Mouse (Mus musculus) cortical plate, adult 2 months (tissue): Measurements from ENCODE around the gene Ksr1. TPM values are rescaled to one million over a fixed set of nuclear protein-coding genes. Genes with fewer than 3 reads are reported as not detected.
A peak's percentile ranks its signal among the peaks of the same experiment; 100 is the strongest.
"Not testable (repeated sequence)": the region's sequence is repeated elsewhere in the genome, so short reads cannot be mapped to it uniquely, and the experiment has no call there.

Experiments
- H3K27ac ChIP-seq: fragments of 200-500 bp; 2 replicates; pipeline ENCODE4 v1.5.1; 2012; ENCODE audit warnings: low read length, control low read depth, inconsistent platforms; ENCODE audit not compliant: insufficient read depth
- H3K4me1 ChIP-seq: fragments of 200-500 bp; 2 replicates; pipeline ENCODE4 v1.6.1; 2011; ENCODE audit warnings: low read length; ENCODE audit not compliant: control insufficient read depth, insufficient read depth
- H3K4me3 ChIP-seq: fragments of 200-500 bp; 2 replicates; pipeline ENCODE4 v1.5.1; 2011; ENCODE audit warnings: mild to moderate bottlenecking, low read length, control low read depth; ENCODE audit not compliant: insufficient read depth
- CTCF ChIP-seq: fragments of 200-500 bp; IDR thresholded peaks from 2 replicates; pipeline ENCODE4 v1.5.1; 2011; ENCODE audit warnings: mild to moderate bottlenecking, control low read depth, low read length; ENCODE audit not compliant: insufficient read depth; ENCODE audit errors: extremely low read depth
- POLR2A ChIP-seq: fragments of 200-500 bp; IDR thresholded peaks from 2 replicates; pipeline ENCODE4 v1.6.1; 2011; ENCODE audit warnings: mild to moderate bottlenecking, low read length, control low read depth; ENCODE audit not compliant: insufficient read depth; ENCODE audit errors: extremely low read depth
- polyA plus RNA-seq: library from polyadenylated mRNA; depleted of rRNA; stranded (reverse); fragments of >200 nt; gene quantifications from 2 replicates; pipeline ENCODE4 v1.2.3, GENCODE M21; 2012

Ksr1 gene
- polyA plus RNA-seq, 1 experiment, result 32.8 TPM

DNA sequence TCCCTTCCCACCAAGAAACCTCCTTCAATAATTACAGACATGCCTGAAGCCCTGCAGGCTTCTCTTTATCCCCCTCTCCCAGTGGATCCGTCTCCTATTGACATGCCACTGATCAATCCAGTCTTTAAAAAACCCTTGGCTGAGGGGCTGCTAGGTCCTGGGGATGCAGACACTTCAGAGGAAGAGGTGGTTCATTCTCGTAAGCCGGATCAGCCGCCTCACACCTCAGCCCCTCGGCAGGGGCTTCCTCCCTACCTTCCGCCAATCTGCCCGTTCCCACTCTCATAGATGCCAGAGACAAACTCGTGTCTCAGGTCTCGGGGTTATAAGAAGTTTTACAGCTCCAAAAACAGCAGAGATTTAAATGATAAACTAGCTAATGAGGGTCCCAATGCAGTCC lies 156.1 kb downstream of the Ksr1 start:
- no peak overlapping the region for H3K27ac ChIP-seq
- H3K4me3 ChIP-seq, result no peak overlapping the region
- no peaks in the 10 kb centered on the region for H3K4me1 ChIP-seq
- no peak for TF ChIP-seq CTCF

DNA sequence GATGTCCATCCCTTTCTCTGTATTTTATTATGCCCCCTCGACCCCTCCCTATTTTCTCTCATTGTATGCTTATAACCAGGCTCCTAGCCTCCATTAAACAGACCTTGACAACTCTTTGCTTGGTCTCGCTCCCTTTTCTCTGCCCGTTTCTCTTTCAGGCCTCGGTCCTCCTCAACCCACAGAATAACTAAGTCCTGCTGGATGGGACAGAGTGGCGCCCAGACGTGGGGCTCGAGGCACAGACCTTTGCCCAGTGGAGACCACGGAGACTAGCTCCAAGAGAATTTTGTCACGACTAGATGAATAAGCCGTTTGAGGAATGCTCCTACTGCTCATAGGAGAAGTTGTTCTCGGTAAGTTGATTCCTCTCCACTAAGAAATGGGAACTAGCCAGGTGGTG lies 157.0 kb downstream of the Ksr1 start:
- not testable (repeated sequence) for H3K4me3 ChIP-seq, H3K4me1 ChIP-seq, H3K27ac ChIP-seq

DNA sequence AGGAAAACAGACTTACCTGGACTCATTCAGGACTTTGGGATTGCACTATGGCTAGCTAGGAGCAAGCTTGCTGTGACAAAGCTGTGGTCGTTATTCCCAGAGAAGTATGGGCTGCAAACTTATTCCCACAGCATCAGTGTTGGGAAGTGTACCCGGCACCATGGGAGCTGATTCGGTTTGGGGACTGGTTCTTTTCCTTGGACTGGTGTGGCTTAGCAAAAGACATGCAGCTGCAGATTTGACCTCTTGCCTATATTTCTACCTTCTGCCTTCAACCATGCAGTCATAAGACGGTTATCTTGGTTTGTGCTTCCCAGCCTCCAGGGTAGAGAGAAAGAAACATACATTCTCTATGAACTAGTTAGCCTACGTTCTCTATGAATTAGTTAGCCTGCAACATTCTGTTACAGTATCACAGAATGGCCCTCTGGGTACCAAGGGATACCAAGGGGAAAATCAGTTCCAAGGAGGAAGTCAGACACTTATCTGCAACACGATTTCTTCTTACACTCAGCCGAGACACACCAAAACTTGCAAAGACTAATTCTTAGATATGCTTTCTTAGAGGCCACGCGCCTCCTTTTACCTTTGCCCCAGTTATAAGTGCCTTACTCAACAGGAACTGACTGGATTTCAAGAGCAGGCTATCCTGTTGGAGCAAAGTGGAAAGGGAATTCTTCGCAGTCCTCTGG lies 159.8 kb downstream of the Ksr1 start:
- Histone ChIP-seq H3K4me3 (no peak overlapping the region), H3K4me1 (no peaks in the 10 kb centered on the region), H3K27ac (no peak overlapping the region)
- TF ChIP-seq CTCF (no peak), POLR2A (no peak)

DNA sequence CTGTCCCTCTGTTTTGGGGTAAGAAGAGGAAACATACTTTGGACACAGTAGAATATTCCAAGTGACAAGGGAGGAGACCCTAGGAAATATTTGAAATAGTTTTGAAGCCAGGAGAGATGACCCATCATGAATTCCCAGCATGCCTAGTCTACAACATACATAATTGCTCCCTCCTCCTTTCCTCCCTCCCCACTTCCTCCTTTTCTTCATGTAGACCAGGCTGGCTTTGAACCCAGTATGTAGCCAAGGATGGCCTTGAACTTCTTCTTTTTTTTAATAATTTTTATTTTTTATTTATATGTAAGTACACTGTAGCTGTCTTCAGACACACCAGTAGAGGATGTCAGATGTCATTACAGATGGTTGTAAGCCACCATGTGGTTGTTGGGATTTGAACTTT lies 160.7 kb downstream of the Ksr1 start:
- Histone ChIP-seq H3K27ac (no peak overlapping the region), H3K4me3 (no peak overlapping the region), H3K4me1 (no peaks in the 10 kb centered on the region)
- TF ChIP-seq CTCF (no peak), POLR2A (no peak)

DNA sequence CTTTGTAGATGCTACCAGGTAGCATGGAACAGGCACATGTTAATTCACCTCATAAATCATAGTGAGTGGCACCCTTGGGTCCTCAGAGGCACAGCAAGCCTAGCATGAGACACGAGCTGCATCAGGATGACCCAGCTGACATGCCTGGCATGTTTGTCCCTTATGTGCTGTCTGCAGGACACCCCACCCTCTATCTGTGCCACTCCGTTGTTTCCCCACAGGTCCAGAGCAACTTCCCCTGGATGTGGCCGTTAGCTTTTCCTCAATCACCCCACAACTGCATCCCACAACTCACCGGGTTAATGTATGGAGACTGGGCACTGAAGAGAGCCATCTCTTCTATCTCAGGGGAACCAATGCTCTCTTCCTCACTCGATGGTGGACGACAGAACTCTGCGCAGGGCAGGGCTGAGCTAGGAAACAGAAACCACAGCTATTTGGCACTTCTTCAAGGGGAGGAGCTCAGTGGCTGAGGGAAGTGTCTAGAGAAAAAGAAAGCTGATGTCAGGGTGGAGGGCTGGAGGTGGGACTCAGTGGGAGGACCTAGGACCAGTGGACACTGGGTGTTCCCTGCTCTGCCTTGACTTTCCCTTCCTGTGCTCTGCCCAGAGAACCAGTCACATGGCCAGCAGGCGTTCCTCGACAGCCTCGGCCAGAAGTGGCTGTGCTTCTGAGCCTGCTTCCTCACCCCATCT lies 161.6 kb downstream of the Ksr1 start, which contains the start of gene Lgals9:
Gene Lgals9 (minus strand): TSS at position 464 of the 695 bp plus-strand sequence.
- Histone ChIP-seq H3K4me3 (peak within 1 kb of the TSS; percentile 45), H3K4me1 (no peaks in the 10 kb centered on the region), H3K27ac (no peak within 1 kb of the TSS)
- no peak for TF ChIP-seq CTCF
- 0 out of 2 replicates have a peak, but pooled peaks have one; percentile 22 for TF ChIP-seq POLR2A

DNA sequence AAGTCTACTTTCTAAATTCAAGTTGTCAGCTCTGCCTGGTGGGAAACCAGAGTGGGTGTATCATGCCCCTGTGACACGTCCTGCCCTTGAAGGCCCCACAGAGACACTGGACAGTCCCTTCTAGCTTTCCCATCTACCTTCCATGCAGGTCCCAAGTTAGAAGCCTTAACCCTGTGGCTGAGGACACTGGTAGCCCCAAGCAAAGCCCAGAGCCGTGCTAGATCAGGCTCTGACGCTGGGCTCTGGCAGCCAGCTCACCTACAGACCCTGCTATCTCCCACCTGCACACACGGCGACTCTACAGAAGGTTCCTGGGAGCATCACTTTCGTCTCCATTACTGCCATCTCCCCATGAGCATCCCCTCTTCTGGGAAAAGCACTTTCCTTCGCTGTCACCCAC lies 162.7 kb downstream of the Ksr1 start:
- TF ChIP-seq POLR2A (no peak), CTCF (no peak)
- Histone ChIP-seq H3K27ac (no peak overlapping the region), H3K4me3 (no peak overlapping the region), H3K4me1 (no peaks in the 10 kb centered on the region)

DNA sequence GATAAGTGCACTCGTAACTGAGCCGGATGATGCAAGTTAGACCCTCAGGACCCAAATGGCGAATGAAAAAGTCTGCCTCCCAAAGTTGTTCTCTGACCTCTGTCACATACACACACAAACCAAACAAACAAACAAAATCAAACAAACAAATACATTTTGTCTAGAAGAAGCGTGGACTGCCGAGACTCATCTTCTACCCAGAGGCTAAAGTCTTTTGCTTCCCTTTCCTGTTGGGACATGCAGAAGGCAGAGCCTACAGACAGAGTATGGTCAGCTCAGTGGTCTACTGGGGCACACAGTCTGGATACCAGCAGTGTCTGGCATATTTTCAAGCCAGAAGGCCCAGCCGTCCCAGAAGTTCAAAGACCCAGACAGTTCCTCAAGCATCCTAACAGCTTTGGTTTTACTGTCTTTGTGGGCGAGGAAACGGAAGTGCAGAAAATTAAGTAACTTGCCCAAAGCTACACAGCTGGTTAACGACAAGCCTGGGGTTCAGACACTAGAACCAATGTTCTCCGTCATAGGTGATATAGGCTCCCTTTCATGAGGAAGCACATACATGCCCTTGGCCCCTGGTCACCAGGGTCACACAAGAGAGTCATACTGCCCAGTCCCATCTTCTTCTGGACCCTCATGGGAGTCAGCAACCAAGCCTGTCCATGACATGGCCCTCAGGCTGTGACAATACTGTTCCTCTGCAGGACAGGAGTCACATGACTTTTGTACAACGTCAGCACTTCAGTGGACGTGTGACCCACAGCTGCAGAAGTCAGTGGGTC lies 163.5 kb downstream of the Ksr1 start:
- no peaks in the 10 kb centered on the region for H3K4me1 ChIP-seq
- TF ChIP-seq CTCF, result no peak
- TF ChIP-seq POLR2A, result no peak
- H3K4me3 ChIP-seq, result no peak overlapping the region
- peak overlapping the region; percentile 69; the same call in 1 of the 2 replicates for H3K27ac ChIP-seq

DNA sequence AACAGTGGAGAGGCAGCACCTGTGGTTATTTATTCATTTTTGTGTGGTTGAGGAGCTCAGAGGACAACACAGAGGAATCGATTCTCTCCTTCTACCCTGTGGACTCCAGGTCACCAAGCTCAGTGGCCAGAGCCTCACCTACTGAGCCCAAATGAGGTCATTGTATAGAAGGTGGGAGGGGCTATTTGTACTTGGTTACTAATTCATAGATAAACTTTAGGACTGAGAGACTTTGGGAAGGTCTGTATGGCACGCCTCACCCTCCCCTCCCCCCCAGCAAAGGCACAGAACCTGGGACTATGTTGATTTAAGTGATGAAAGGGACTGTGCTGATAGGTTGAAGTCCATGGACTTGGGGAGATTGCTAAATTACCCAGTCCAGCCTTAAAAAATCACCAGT lies 164.2 kb downstream of the Ksr1 start:
- H3K4me1 ChIP-seq, result no peaks in the 10 kb centered on the region
- no peak overlapping the region for H3K27ac ChIP-seq
- TF ChIP-seq CTCF, result no peak
- H3K4me3 ChIP-seq, result no peak overlapping the region

DNA sequence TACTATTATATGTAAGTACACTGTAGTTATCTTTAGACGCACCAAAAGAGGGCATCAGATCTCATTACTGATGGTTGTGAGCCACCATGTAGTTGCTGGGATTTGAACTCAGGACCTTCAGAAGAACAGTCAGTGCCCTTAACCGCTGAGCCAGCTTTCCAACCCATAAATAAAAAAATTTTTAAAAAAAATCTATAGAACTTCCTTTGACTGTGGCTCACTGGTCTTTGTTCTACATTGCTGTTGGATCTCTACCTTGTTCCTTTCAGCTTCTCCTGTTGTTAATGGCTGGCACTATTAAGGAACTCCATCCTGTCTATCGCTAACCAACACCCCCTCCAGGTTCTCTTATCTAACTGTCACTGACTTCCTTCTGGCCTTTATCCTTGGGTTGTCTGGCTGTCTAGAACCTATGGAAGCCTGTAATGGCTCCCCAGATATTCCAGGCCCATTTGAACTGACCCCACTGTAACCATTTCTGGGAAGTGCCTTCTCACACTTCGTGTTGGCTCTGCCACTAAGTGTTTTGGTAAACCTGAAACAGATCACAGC lies 166.0 kb downstream of the Ksr1 start:
- H3K27ac ChIP-seq, result no peak overlapping the region
- H3K4me3 ChIP-seq, result no peak overlapping the region
- TF ChIP-seq CTCF (no peak), POLR2A (no peak)
- no peaks in the 10 kb centered on the region for H3K4me1 ChIP-seq
